Mouse (Mus musculus): ENCODE results near the gene Cep19. TPM values are rescaled to one million over a fixed set of nuclear protein-coding genes. Genes with fewer than 3 reads are reported as not detected.

Gene Cep19
- polyA plus RNA-seq, 1 experiment: 7.8 TPM

DNA sequence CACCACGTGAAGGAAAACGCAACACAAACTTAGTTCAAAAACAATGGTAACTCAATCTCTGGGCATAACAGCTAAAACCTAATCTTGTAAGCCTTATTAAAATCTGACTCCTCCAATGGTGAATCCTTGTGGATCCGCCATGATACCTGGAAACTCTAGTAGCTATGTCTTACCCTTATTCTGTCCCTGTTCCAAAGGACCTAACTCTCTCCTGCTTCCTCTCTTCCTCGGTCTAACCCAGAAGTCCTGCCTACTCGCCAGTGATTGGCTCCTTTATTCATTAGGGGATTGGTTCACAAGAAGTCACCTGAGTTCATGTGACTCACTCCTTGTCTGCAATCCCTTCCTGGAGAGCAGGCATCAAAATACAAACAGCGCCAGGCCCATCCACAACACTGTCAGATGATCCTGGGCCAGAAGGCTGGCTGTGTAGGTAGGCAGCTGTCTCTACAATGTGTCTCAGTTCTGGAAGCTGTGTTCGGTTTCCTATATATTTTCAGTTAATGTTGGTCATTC is 36.3 kb downstream of the Cep19 start:
- H3K4me3 ChIP-seq (replicated peaks; ENCODE audit: extremely low read depth, low read depth, low read length): no peak overlapping the region
- no peaks in the 10 kb centered on the region for H3K4me1 ChIP-seq (ENCODE audit: control insufficient read depth, insufficient read depth, low read length)
- no peak for DNase-seq
- WGBS: 89% methylated on average over 7 of the region's 7 CpGs
- TF ChIP-seq POLR2A (IDR thresholded peaks at IDR 0.05; ENCODE audit: borderline replicate concordance, extremely low read depth, low read depth, low read length) (no peak), CTCF (IDR thresholded peaks at IDR 0.05; ENCODE audit: insufficient read depth, low read length) (no peak)

DNA sequence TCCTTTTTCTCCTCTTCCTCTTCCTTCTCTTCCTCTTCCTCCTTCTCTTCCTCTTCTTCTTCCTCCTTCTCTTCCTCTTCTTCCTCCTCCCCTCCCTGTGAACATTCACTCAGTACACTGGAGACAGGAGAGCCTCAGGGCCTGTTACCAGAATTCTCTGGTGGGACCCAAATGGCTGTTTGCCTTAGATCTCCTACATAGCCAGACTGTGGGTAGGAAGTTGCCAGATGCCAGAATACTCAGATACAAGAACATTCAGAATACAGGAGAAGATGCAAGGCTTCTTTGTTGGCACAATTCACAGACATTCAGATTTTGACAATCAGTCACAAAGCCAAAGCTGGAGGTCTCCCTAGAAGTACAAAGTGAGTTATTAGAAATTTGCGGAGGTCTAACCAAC is 39.4 kb downstream of the Cep19 start:
- 72% methylated on average over 1 of the region's 1 CpGs for WGBS
- H3K4me3 ChIP-seq (replicated peaks; ENCODE audit: extremely low read depth, low read depth, low read length): no peak overlapping the region
- no peak for TF ChIP-seq CTCF (IDR thresholded peaks at IDR 0.05; ENCODE audit: insufficient read depth, low read length)
- TF ChIP-seq POLR2A (IDR thresholded peaks at IDR 0.05; ENCODE audit: borderline replicate concordance, extremely low read depth, low read depth, low read length): no peak
- H3K4me1 ChIP-seq (ENCODE audit: control insufficient read depth, insufficient read depth, low read length): no peaks in the 10 kb centered on the region
- DNase-seq: no peak

DNA sequence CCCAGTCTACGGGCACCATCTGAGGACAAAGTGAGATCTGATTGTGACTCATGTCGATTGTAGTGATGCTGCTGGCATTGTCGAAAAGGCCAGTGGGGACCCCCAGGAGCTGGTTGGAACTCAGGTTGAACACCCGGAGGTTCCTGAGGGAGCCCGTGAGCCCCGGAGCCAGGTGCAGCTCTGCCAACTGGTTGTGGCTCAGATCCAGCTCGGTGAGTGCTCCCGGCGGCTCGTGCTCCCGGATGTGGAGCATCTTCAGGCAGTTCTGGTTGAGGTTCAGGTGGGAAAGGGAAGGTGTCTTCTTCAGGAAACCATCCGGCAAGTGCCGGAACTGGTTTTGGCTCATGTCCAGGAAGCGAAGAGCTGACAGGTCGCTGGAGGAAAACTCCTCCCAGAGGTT is 44.2 kb downstream of the Cep19 start:
- H3K4me3 ChIP-seq (replicated peaks; ENCODE audit: extremely low read depth, low read depth, low read length): no peak overlapping the region
- DNase-seq: no peak
- no peaks in the 10 kb centered on the region for H3K4me1 ChIP-seq (ENCODE audit: control insufficient read depth, insufficient read depth, low read length)
- WGBS: 89% methylated on average over 15 of the region's 15 CpGs
- TF ChIP-seq CTCF (IDR thresholded peaks at IDR 0.05; ENCODE audit: insufficient read depth, low read length) (no peak), POLR2A (IDR thresholded peaks at IDR 0.05; ENCODE audit: borderline replicate concordance, extremely low read depth, low read depth, low read length) (no peak)

DNA sequence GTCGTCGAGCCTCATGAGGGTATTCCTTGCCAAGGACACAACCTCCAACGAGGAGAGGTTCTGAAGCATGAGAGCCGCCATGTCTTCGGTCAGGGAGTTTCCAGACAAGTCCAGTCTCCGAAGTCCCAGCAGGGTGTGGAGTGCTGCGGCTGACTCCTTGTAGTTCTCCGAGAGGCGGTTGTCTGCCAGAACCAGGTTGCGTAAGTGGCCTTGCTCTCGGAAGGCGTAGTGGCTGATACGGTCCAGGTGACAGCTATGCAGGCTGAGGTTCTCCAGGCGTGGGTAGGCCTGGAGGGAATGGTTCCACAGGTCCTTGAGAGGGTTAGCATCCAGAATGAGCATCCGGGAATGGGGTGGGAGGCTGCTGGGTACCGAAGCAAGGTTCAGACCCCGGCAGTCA is 45.0 kb downstream of the Cep19 start:
- no peaks in the 10 kb centered on the region for H3K4me1 ChIP-seq (ENCODE audit: control insufficient read depth, insufficient read depth, low read length)
- DNase-seq: no peak
- 90% methylated on average over 17 of the region's 17 CpGs for WGBS
- TF ChIP-seq POLR2A (IDR thresholded peaks at IDR 0.05; ENCODE audit: borderline replicate concordance, extremely low read depth, low read depth, low read length) (no peak), CTCF (IDR thresholded peaks at IDR 0.05; ENCODE audit: insufficient read depth, low read length) (no peak)
- H3K4me3 ChIP-seq (replicated peaks; ENCODE audit: extremely low read depth, low read depth, low read length): no peak overlapping the region

DNA sequence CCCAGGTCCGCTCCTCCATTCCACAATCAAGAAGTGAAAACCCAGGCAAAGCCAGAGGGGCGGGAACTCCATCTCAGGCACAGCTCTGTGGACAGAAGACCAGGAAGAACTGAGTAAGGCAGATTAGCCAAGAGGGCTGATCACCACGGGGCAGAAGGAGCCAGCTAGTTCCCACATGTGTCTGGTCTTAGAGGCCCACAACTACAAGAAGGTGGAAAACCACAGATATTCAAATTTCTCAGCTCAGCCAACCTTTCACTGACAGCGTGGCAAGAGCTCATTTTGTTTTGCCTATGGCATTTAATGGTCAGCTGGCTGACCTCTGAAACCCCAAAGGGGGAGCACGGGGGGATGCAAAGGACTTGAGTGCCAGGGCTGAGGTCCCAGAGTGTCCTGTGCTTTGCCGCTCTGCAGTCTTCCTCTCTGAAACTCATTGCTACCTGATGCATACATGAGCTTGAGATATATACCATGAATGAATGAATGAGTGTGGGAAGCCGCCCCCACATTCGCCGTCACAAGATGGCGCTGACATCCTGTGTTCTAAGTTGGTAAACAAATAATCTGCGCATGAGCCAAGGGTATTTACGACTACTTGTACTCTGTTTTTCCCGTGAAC is 48.1 kb downstream of the Cep19 start:
- 73% methylated on average over 12 of the region's 13 CpGs for WGBS
- DNase-seq: no peak
- Histone ChIP-seq H3K4me1 (ENCODE audit: control insufficient read depth, insufficient read depth, low read length) (no peaks in the 10 kb centered on the region), H3K4me3 (replicated peaks; ENCODE audit: extremely low read depth, low read depth, low read length) (no peak overlapping the region)
- TF ChIP-seq POLR2A (IDR thresholded peaks at IDR 0.05; ENCODE audit: borderline replicate concordance, extremely low read depth, low read depth, low read length) (no peak), CTCF (IDR thresholded peaks at IDR 0.05; ENCODE audit: insufficient read depth, low read length) (no peak)

DNA sequence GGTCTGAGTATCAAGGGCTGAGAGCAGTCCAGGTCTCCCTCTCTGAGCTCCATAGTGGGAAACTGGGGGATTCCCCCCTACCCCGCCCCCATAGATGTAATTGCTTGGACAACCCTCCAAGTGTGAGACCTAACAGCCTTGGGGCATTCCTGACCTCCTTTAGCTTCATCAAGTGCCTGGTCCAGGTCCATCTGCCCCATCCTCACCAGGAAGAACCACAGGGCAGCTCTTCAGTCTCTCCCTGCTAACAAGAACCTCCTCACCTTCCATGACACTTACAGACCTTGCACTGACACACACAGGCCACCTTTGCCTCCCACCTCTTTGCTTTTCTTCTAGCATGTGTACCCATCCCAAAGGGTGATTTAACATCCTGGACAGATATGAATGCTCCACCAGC is 54.4 kb downstream of the Cep19 start:
- H3K4me3 ChIP-seq (replicated peaks; ENCODE audit: extremely low read depth, low read depth, low read length): no peak overlapping the region
- 80% methylated on average over 1 of the region's 1 CpGs for WGBS
- no peak for DNase-seq
- no peak for TF ChIP-seq POLR2A (IDR thresholded peaks at IDR 0.05; ENCODE audit: borderline replicate concordance, extremely low read depth, low read depth, low read length)
- no peak for TF ChIP-seq CTCF (IDR thresholded peaks at IDR 0.05; ENCODE audit: insufficient read depth, low read length)
- peaks cover 2% of the 10 kb centered on the region; the same call in 1 of the 2 replicates for H3K4me1 ChIP-seq (ENCODE audit: control insufficient read depth, insufficient read depth, low read length)

DNA sequence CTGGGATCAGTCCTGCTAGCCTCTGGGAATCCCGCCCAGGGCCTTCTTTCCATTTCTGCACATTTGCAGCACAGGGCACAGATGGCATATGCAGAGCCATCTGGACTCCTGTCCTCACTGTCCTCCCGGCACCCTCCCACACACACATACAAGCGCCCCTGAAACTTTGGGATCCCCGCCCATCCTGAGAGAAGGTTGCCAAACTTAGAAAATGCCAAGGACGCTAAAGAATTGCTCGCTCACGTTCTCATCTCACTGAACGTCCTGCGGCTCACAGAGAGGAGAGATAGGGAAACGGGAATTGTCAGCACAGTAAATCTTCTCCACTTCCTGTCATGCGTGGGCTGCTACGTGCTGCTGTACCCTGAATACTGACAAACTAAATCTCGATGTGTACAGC is 54.8 kb downstream of the Cep19 start:
- Histone ChIP-seq H3K4me3 (replicated peaks; ENCODE audit: extremely low read depth, low read depth, low read length) (no peak overlapping the region), H3K4me1 (ENCODE audit: control insufficient read depth, insufficient read depth, low read length) (peaks cover 2% of the 10 kb centered on the region; the same call in 1 of the 2 replicates)
- no peak for DNase-seq
- WGBS: 42% methylated on average over 13 of the region's 13 CpGs
- TF ChIP-seq POLR2A (IDR thresholded peaks at IDR 0.05; ENCODE audit: borderline replicate concordance, extremely low read depth, low read depth, low read length) (no peak), CTCF (IDR thresholded peaks at IDR 0.05; ENCODE audit: insufficient read depth, low read length) (no peak)

DNA sequence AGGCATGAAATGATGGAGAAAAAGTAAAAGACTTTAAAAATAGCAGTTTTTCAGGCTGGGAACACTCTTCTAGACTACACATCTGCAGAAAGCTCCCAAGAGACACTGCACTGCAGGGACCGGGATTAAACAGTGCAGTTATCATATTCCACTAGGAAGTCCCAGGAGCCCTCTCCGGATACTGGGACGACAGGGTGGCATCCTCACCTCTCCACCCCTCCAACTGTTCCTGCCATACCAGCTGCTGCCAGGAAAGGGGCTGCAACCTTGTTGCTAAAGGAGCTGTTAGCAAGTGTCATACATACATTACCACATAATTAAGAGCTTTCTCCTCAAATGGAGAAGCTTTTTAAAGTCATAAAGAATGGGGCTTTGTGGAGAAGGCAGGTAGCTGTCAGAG is 57.1 kb downstream of the Cep19 start:
- DNase-seq: no peak
- TF ChIP-seq CTCF (IDR thresholded peaks at IDR 0.05; ENCODE audit: insufficient read depth, low read length) (no peak), POLR2A (IDR thresholded peaks at IDR 0.05; ENCODE audit: borderline replicate concordance, extremely low read depth, low read depth, low read length) (no peak)
- WGBS: 41% methylated on average over 3 of the region's 3 CpGs
- peaks cover 4% of the 10 kb centered on the region; the same call in 1 of the 2 replicates for H3K4me1 ChIP-seq (ENCODE audit: control insufficient read depth, insufficient read depth, low read length)
- no peak overlapping the region for H3K4me3 ChIP-seq (replicated peaks; ENCODE audit: extremely low read depth, low read depth, low read length)

DNA sequence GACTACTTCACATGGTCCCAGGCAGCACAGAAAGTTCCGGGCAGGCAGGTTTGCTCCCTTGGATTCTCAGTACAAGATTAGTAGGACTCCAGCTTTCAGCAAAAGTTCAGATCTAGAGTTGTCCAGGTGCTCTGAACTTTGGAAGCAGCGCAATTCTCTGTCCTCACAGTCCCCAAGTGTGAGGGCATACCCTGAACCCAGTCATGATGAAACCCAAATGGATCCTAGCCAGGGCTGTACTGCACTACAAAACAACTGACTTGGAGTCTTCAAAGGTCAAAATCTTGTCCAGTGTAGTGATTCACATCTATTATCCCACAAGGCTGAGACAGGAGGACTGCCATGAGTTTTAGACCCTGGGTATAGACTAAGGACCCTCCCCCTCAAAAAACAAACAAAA is 57.8 kb downstream of the Cep19 start:
- no peak for DNase-seq

More for the DNA sequence above, 57.8 kb downstream of the Cep19 start:
- no peak overlapping the region for H3K4me3 ChIP-seq (replicated peaks; ENCODE audit: extremely low read depth, low read depth, low read length)
- TF ChIP-seq POLR2A (IDR thresholded peaks at IDR 0.05; ENCODE audit: borderline replicate concordance, extremely low read depth, low read depth, low read length) (no peak), CTCF (IDR thresholded peaks at IDR 0.05; ENCODE audit: insufficient read depth, low read length) (no peak)
- 74% methylated on average over 2 of the region's 2 CpGs for WGBS
- H3K4me1 ChIP-seq (ENCODE audit: control insufficient read depth, insufficient read depth, low read length): peaks cover 4% of the 10 kb centered on the region; the same call in 1 of the 2 replicates

Other genes starting within 250 kb of the Cep19 start
- gene Meltf, start 221.0 kb upstream of the Cep19 start, polyA plus RNA-seq (2012; rRNA removed): 0.09 and 0.28 TPM in 2 replicates
- gene Pigz, start 165.9 kb upstream of the Cep19 start, polyA plus RNA-seq (2012; rRNA removed): 4.8 and 5.5 TPM in 2 replicates
- 49.6 and 74.2 TPM in 2 replicates for gene 0610012G03Rik, start 151.3 kb upstream of the Cep19 start, polyA plus RNA-seq (2012; rRNA removed)
- gene Ncbp2, start 151.3 kb upstream of the Cep19 start, polyA plus RNA-seq (2012; rRNA removed): 6.6 and 26.5 TPM in 2 replicates
- gene Senp5, start 96.5 kb upstream of the Cep19 start, polyA plus RNA-seq (2012; rRNA removed): 3.4 and 5.8 TPM in 2 replicates
- 19.2 and 22.5 TPM in 2 replicates for gene Pak2, start 20.5 kb upstream of the Cep19 start, polyA plus RNA-seq (2012; rRNA removed)
- gene Pigx, start 60 bp upstream of the Cep19 start, polyA plus RNA-seq (2012; rRNA removed): 19.6 and 20.0 TPM in 2 replicates
- 40.6 and 40.9 TPM in 2 replicates for gene Nrros, start 65.8 kb downstream of the Cep19 start, polyA plus RNA-seq (2012; rRNA removed)
- not detected in 2 replicates for gene Bex6, start 80.0 kb downstream of the Cep19 start, polyA plus RNA-seq (2012; rRNA removed)
- gene Fbxo45, start 147.4 kb downstream of the Cep19 start, polyA plus RNA-seq (2012; rRNA removed): 3.7 and 5.2 TPM in 2 replicates
- gene Wdr53, start 147.4 kb downstream of the Cep19 start, polyA plus RNA-seq (2012; rRNA removed): 2.6 and 5.5 TPM in 2 replicates
- 0.13 TPM in 1 of 2 replicates, not detected in the other for gene Smco1, start 171.7 kb downstream of the Cep19 start, polyA plus RNA-seq (2012; rRNA removed)
- 8.2 and 12.0 TPM in 2 replicates for gene Rnf168, start 177.7 kb downstream of the Cep19 start, polyA plus RNA-seq (2012; rRNA removed)
- 16.8 and 22.2 TPM in 2 replicates for gene Ubxn7, start 232.5 kb downstream of the Cep19 start, polyA plus RNA-seq (2012; rRNA removed)